Mouse (Mus musculus): ENCODE data around the gene Dip2b. TPM values are rescaled to one million over a fixed set of nuclear protein-coding genes. Genes with fewer than 3 reads are reported as not detected.
"Not testable (repeated sequence)": the region's sequence is repeated elsewhere in the genome, so short reads cannot be mapped to it uniquely, and the experiment has no call there.

The Dip2b gene
- polyA plus RNA-seq, 2 experiments: 2.0 to 2.8 TPM

GRCm38 (mm10) chr15:100258646-100259425 lies 220.4 kb downstream of the Dip2b start:
- TF ChIP-seq CTCF (IDR thresholded peaks at IDR 0.05; ENCODE audit: low read depth) (no peak), EP300 (IDR thresholded peaks at IDR 0.05; ENCODE audit: low read depth) (no peak)

GRCm38 (mm10) chr15:100260351-100260750 lies 221.9 kb downstream of the Dip2b start:
- not testable (repeated sequence) for DNase-seq (ENCODE audit: low read depth in 3 of 3, low spot score in 3 of 3); H3K9me3 ChIP-seq (ENCODE audit: control insufficient read depth, low read length); H3K27ac ChIP-seq; H3K27me3 ChIP-seq (ENCODE audit: control insufficient read depth, insufficient read depth, low read length); H3K9ac ChIP-seq (replicated peaks); H3K4me2 ChIP-seq (ENCODE audit: low read depth); ATAC-seq (ENCODE audit: insufficient read depth); H3K4me3 ChIP-seq (ENCODE audit: insufficient read depth in 1 of 2, low read depth in 2 of 2, low read length in 2 of 2); H3K4me1 ChIP-seq (replicated peaks; ENCODE audit: control insufficient read depth in 2 of 2, insufficient read depth in 2 of 2, low read length in 1 of 2)
- WGBS (ENCODE audit: insufficient replicate concordance): 76% methylated on average over 7 of the region's 7 CpGs
- H3K36me3 ChIP-seq (replicated peaks; ENCODE audit: control insufficient read depth, insufficient read depth, low read depth): peaks cover 45% of the 10 kb centered on the region

More at GRCm38 (mm10) chr15:100258646-100259425, 220.4 kb downstream of the Dip2b start:
- no peaks in the 10 kb centered on the region for H3K4me1 ChIP-seq (replicated peaks; ENCODE audit: control insufficient read depth in 2 of 2, insufficient read depth in 2 of 2, low read length in 1 of 2)
- H3K36me3 ChIP-seq (replicated peaks; ENCODE audit: control insufficient read depth, insufficient read depth, low read depth): peaks cover 60% of the 10 kb centered on the region
- no peak overlapping the region for H3K4me3 ChIP-seq (ENCODE audit: insufficient read depth in 1 of 2, low read depth in 2 of 2, low read length in 2 of 2)
- no peak overlapping the region for H3K9ac ChIP-seq (replicated peaks)
- no peak overlapping the region for H3K4me2 ChIP-seq (ENCODE audit: low read depth)
- H3K9me3 ChIP-seq (ENCODE audit: control insufficient read depth, low read length): no peaks in the 10 kb centered on the region
- no peaks in the 10 kb centered on the region for H3K27me3 ChIP-seq (ENCODE audit: control insufficient read depth, insufficient read depth, low read length)
- 89% methylated on average over 7 of the region's 7 CpGs for WGBS (ENCODE audit: insufficient replicate concordance)
- no peak for ATAC-seq (ENCODE audit: insufficient read depth)
- DNase-seq (ENCODE audit: low read depth in 3 of 3, low spot score in 3 of 3): no peak
- H3K27ac ChIP-seq: no peak overlapping the region

- H3K36me3 ChIP-seq (replicated peaks; ENCODE audit: control insufficient read depth, insufficient read depth, low read depth): peaks cover 17% of the 10 kb centered on the region
- H3K9ac ChIP-seq (replicated peaks): no peak overlapping the region
- no peaks in the 10 kb centered on the region for H3K9me3 ChIP-seq (ENCODE audit: control insufficient read depth, low read length)
- 41% methylated on average over 4 of the region's 4 CpGs for WGBS (ENCODE audit: insufficient replicate concordance)
- no peaks in the 10 kb centered on the region for H3K4me1 ChIP-seq (replicated peaks; ENCODE audit: control insufficient read depth in 2 of 2, insufficient read depth in 2 of 2, low read length in 1 of 2)
- ATAC-seq (ENCODE audit: insufficient read depth) (no peak), DNase-seq (ENCODE audit: low read depth in 3 of 3, low spot score in 3 of 3) (no peak)
- H3K4me2 ChIP-seq (ENCODE audit: low read depth): no peak overlapping the region
- no peaks in the 10 kb centered on the region for H3K27me3 ChIP-seq (ENCODE audit: control insufficient read depth, insufficient read depth, low read length)
- TF ChIP-seq EP300 (IDR thresholded peaks at IDR 0.05; ENCODE audit: low read depth) (no peak), CTCF (IDR thresholded peaks at IDR 0.05; ENCODE audit: low read depth) (peak; percentile 38)
- H3K27ac ChIP-seq: no peak overlapping the region
- no peak overlapping the region for H3K4me3 ChIP-seq (ENCODE audit: insufficient read depth in 1 of 2, low read depth in 2 of 2, low read length in 2 of 2)
These were observed 224.9 kb downstream of the Dip2b start for GRCm38 (mm10) chr15:100263246-100263905.

- H3K4me3 ChIP-seq (ENCODE audit: insufficient read depth in 1 of 2, low read depth in 2 of 2, low read length in 2 of 2): no peak overlapping the region
- H3K27me3 ChIP-seq (ENCODE audit: control insufficient read depth, insufficient read depth, low read length): no peaks in the 10 kb centered on the region
- no peak overlapping the region for H3K27ac ChIP-seq
- no peaks in the 10 kb centered on the region for H3K9me3 ChIP-seq (ENCODE audit: control insufficient read depth, low read length)
- TF ChIP-seq CTCF (IDR thresholded peaks at IDR 0.05; ENCODE audit: low read depth) (no peak), EP300 (IDR thresholded peaks at IDR 0.05; ENCODE audit: low read depth) (no peak)
- peaks cover 5% of the 10 kb centered on the region for H3K36me3 ChIP-seq (replicated peaks; ENCODE audit: control insufficient read depth, insufficient read depth, low read depth)
- H3K4me2 ChIP-seq (ENCODE audit: low read depth): no peak overlapping the region
- no peaks in the 10 kb centered on the region for H3K4me1 ChIP-seq (replicated peaks; ENCODE audit: control insufficient read depth in 2 of 2, insufficient read depth in 2 of 2, low read length in 1 of 2)
- no peak for DNase-seq (ENCODE audit: low read depth in 3 of 3, low spot score in 3 of 3)
- no peak overlapping the region for H3K9ac ChIP-seq (replicated peaks)
- 61% methylated on average over 4 of the region's 5 CpGs for WGBS (ENCODE audit: insufficient replicate concordance)
- ATAC-seq (ENCODE audit: insufficient read depth): no peak
These were observed 227.3 kb downstream of the Dip2b start for GRCm38 (mm10) chr15:100265586-100266325.

DNA sequence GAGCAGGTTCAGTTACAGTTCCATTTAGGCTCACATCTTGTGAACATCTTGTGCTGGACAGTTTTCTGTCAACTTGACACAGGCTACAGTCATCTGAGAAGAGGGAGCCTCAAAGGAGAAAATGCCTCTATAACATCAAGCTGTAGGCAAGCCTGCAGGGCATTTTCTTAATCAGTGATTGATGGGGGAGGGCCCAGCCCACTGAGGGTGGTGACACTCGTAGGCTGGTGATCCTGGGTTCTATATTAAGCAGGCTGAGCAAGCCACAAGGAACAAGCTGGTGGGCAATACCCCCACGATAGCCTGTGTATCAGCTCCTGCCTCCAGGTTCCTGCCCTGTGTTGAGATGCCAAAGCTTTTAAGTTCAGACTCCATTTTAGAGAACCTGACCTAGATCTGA lies 230.5 kb downstream of the Dip2b start:
- no peak overlapping the region for H3K4me2 ChIP-seq (ENCODE audit: low read depth)
- no peak for TF ChIP-seq EP300 (IDR thresholded peaks at IDR 0.05; ENCODE audit: low read depth)
- no peak for TF ChIP-seq CTCF (IDR thresholded peaks at IDR 0.05; ENCODE audit: low read depth)
- 52% methylated on average over 2 of the region's 2 CpGs for WGBS (ENCODE audit: insufficient replicate concordance)
- no peaks in the 10 kb centered on the region for H3K27me3 ChIP-seq (ENCODE audit: control insufficient read depth, insufficient read depth, low read length)
- H3K4me1 ChIP-seq (replicated peaks; ENCODE audit: control insufficient read depth in 2 of 2, insufficient read depth in 2 of 2, low read length in 1 of 2): no peaks in the 10 kb centered on the region
- ATAC-seq (ENCODE audit: insufficient read depth) (no peak), DNase-seq (ENCODE audit: low read depth in 3 of 3, low spot score in 3 of 3) (no peak)
- no peaks in the 10 kb centered on the region for H3K9me3 ChIP-seq (ENCODE audit: control insufficient read depth, low read length)
- H3K27ac ChIP-seq: no peak overlapping the region
- H3K9ac ChIP-seq (replicated peaks): no peak overlapping the region
- no peak overlapping the region for H3K4me3 ChIP-seq (ENCODE audit: insufficient read depth in 1 of 2, low read depth in 2 of 2, low read length in 2 of 2)
- H3K36me3 ChIP-seq (replicated peaks; ENCODE audit: control insufficient read depth, insufficient read depth, low read depth): no peaks in the 10 kb centered on the region

Other genes starting within 250 kb of the Dip2b start
- gene Lima1, start 163.2 kb upstream of the Dip2b start, polyA plus RNA-seq (2012; rRNA removed): 3.3 and 5.1 TPM in 2 replicates
- 6.2 and 7.0 TPM in 2 replicates for gene Lima1, start 163.2 kb upstream of the Dip2b start, polyA plus RNA-seq (2014; fragmentation: Nextera tagmentation; extraction: Ambion mirVana)
- gene Fam186a, start 71.6 kb upstream of the Dip2b start, polyA plus RNA-seq (2012; rRNA removed): not detected in 2 replicates
- gene Fam186a, start 71.6 kb upstream of the Dip2b start, polyA plus RNA-seq (2014; fragmentation: Nextera tagmentation; extraction: Ambion mirVana): not detected in 2 replicates
- gene Larp4, start 68.6 kb upstream of the Dip2b start, polyA plus RNA-seq (2012; rRNA removed): 11.6 and 12.1 TPM in 2 replicates
- gene Larp4, start 68.6 kb upstream of the Dip2b start, polyA plus RNA-seq (2014; fragmentation: Nextera tagmentation; extraction: Ambion mirVana): 20.8 and 22.4 TPM in 2 replicates
- gene Atf1, start 189.2 kb downstream of the Dip2b start, polyA plus RNA-seq (2012; rRNA removed): 21.3 and 29.7 TPM in 2 replicates
- 24.9 and 27.6 TPM in 2 replicates for gene Atf1, start 189.2 kb downstream of the Dip2b start, polyA plus RNA-seq (2014; fragmentation: Nextera tagmentation; extraction: Ambion mirVana)
- gene Tmprss12, start 242.2 kb downstream of the Dip2b start, polyA plus RNA-seq (2012; rRNA removed): not detected in 2 replicates
- gene Tmprss12, start 242.2 kb downstream of the Dip2b start, polyA plus RNA-seq (2014; fragmentation: Nextera tagmentation; extraction: Ambion mirVana): not detected in 2 replicates